Mouse (Mus musculus): ENCODE data around the gene Dapk3.
A peak's percentile ranks its signal among the peaks of the same experiment; 100 is the strongest.
"Not testable (repeated sequence)": the region's sequence is repeated elsewhere in the genome, so short reads cannot be mapped to it uniquely, and the experiment has no call there.

Gene Dapk3

DNA sequence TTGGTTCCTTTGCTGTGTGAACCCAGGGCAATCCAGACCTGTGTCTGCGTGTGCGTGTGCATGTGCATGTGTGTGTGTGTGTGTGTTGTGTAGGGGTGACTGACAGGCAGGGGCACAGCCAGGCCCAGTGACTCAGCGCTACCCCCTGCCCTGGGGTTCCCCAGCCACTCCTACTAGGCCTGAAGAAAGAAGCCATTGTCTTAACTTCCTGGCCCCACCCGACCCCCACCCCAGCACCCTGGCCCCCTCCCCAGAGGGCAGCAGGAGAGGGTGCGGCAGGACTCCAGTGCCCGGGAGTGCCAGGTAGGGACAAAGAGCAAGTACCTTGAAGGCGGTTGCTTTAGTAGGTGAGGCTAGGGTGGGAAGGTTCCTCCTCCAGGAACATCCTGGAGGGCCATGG is 37.0 kb upstream of the Dapk3 start:
- no peak for DNase-seq (ENCODE audit: low read depth, low spot score)

GRCm38 (mm10) chr10:81146296-81146695 is 36.5 kb upstream of the Dapk3 start:
- DNase-seq (ENCODE audit: low read depth, low spot score), result no peak

DNA sequence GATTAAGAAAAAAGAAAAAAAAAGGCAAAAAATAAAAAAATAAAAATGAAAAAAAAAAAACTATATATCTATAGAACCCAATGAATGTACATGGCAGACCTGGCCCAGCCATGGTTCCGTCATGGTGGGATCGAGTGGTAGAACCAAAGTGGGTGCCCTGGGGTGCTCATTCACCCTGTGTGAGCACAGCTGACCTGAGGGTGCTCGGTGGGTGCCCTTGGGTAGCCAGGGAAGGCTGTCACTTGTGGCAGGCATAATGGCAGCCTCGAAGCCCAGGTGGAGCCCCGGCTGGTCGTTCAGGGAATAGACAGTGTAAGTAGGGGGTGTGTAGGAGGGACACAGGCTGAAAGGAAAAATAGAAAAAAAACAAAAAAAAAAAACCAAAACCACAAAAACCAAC is 31.5 kb upstream of the Dapk3 start:
- no peak for DNase-seq (ENCODE audit: low read depth, low spot score)

- DNase-seq (ENCODE audit: low read depth, low spot score), result no peak
Measured at GRCm38 (mm10) chr10:81152609-81153008, 30.2 kb upstream of the Dapk3 start.

DNA sequence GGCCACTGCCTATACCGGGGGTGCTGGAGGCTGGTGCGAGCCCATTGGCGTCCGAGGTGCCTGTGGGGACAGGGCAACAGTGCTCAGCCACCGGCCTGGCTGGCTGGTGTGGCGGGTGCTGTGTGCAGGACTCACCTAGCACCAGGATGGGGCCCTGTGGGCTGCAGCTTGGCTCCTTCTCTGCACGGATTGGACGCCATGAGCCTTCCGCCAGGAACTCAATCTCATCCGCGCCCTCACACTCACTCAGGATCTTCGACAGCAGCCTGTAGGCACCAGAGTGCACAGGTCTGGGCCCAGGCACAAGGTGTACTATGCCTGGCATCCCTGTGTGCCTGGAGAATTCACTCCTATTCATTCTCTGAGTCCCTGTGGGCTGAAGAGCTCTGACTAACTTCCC is 28.5 kb upstream of the Dapk3 start:
- no peak for DNase-seq (ENCODE audit: low read depth, low spot score)

DNA sequence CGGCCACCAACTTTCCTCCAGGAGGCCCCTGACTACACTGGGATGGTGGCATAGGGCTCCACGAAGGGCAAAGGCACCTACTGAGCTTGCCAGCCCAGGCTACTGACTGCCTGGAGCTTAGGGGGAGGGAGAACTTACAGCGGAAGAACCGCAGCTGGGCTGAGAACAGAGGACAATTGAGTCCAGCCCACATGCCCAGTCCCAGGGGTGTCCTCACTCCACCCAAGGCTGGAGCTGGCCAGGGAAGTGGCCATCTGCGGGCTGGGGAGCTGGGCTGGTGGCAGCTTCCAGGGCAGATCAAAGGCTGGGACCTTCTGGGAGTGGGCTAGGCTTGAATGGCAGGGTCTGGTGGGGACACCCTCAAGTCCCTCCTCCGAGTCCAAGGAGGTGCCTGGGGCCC is 28.1 kb upstream of the Dapk3 start:
- no peak for DNase-seq (ENCODE audit: low read depth, low spot score)

DNA sequence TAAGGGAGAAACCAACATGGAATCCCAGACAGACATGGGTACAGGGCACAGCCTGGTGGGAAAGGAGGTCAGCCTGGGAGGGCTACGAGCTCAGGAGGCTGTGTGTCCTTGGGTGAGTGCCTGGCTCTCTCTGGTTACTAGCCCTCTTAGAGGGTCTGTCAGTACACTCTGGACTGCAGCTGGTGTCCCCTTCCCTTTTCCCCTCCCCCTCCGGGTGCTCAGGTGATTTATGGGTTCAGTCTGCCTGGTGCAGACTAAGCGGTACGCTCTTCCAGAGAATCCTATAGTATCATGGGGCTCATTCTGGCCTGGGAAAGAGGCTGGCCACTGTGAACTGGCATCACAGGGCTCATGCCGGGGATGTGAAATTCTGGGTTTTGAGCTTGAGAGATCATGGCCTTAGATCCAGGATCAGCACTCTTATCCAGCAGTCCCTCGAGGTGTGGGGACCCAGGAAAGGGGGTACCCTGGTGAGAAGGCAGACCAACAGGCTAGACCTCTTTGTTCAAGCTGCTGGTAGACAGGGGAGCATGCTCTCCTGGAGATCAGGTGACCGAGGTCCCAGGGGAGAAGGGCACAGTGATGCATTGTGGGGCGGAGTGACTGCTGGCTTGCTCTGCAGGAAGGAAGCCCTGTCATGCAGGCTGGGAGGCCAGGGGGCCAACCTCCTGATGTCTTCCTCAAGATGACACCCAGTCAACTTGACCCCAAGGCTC is 21.0 kb upstream of the Dapk3 start:
- DNase-seq (ENCODE audit: low read depth, low spot score), result no peak

DNA sequence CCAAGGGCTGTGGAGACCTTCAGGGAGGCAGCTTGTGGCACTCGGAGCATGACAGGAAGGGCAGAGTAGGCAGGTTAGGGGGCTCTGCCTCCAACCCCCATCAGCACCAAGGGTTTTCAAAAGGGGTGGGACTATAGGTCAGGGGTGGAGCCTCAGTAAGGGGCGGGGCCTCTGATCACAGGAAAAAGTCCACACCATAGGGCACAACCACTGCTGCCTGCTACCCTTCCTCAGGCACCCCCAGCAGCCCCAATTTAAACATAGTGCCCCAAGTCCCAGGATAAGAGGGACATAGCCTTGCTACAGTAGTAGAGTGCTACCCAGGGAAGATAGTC is 20.5 kb upstream of the Dapk3 start:
- DNase-seq (ENCODE audit: low read depth, low spot score), result no peak

GRCm38 (mm10) chr10:81165118-81165517 is 17.7 kb upstream of the Dapk3 start:
- DNase-seq (ENCODE audit: low read depth, low spot score), result no peak

GRCm38 (mm10) chr10:81167200-81168086 is 15.4 kb upstream of the Dapk3 start, which contains the start of gene Pias4:
Pias4 (minus strand) TSS chr10:81167923.
- DNase-seq (ENCODE audit: low read depth, low spot score), result peak; percentile 99

GRCm38 (mm10) chr10:81168087-81168431 is 14.7 kb upstream of the Dapk3 start:
- DNase-seq (ENCODE audit: low read depth, low spot score), result no peak

GRCm38 (mm10) chr10:81168521-81169244 is 14.1 kb upstream of the Dapk3 start:
- DNase-seq (ENCODE audit: low read depth, low spot score), result peak; percentile 91

- not testable (repeated sequence) for DNase-seq (ENCODE audit: low read depth, low spot score)
Measured at GRCm38 (mm10) chr10:81169411-81169900, 13.3 kb upstream of the Dapk3 start.

DNA sequence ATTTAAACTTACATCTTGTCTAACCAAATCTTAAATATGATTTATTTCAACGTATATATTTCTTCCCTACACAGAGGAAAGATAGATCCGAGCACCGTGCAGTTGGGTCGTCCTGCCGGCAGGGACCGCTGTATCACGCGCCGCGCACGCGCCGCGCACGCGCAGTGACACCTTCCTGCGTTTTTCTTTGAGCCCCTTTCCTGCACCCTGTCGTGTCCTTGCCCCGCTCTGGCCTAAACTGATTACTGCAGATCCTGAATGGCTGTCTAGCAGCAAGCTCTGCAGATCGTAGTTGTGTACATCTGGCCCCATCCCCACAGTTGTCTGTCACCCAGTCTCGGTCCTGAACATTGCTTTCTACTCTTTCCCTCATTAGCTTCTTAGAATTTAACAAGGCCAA is 9.7 kb upstream of the Dapk3 start:
- DNase-seq (ENCODE audit: low read depth, low spot score), result peak; percentile 94

DNA sequence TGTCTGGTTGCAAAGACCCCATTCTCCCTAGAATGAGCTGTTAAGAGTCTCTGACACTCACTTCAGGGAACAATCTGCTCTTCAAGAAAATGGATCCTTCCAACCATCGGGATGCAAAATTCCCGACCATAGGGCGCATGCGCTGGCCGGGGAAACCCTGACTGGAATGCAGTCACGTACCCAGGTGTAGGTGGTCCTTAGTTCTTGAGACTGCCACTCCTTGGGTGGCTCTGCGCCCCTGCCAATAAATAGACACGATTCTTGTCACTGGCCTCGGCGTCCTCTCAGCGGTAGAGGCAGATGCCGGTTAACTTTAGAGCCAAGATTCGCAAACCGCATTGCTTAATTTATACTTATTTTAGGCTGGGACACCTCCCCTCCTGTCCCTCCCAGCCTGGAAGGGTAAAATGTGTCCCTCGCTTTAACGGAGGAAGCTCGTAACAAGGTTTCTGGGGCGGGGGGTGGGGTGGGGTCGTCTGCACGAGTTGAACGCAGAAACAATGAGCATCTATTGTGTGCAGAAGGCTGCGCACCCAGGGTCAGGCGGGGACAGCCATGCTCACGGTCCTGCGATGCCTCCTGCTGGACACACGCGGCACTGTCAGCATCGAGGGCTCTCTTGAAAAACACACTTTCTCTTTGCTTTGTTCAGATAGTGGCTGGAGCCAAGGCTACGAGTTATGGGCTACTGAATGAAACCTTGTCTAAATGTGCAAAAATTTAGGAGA is 8.0 kb upstream of the Dapk3 start:
- DNase-seq (ENCODE audit: low read depth, low spot score), result peak; percentile 96

- DNase-seq (ENCODE audit: low read depth, low spot score), result not testable (repeated sequence)
Measured at GRCm38 (mm10) chr10:81175345-81175701, 7.5 kb upstream of the Dapk3 start.

GRCm38 (mm10) chr10:81175936-81176465 is 6.8 kb upstream of the Dapk3 start:
- no peak for DNase-seq (ENCODE audit: low read depth, low spot score)

- DNase-seq (ENCODE audit: low read depth, low spot score), result peak; percentile 98
Measured at GRCm38 (mm10) chr10:81176466-81177271, 6.1 kb upstream of the Dapk3 start, which contains the start of gene Eef2. Eef2 (plus strand) TSS chr10:81176631.

DNA sequence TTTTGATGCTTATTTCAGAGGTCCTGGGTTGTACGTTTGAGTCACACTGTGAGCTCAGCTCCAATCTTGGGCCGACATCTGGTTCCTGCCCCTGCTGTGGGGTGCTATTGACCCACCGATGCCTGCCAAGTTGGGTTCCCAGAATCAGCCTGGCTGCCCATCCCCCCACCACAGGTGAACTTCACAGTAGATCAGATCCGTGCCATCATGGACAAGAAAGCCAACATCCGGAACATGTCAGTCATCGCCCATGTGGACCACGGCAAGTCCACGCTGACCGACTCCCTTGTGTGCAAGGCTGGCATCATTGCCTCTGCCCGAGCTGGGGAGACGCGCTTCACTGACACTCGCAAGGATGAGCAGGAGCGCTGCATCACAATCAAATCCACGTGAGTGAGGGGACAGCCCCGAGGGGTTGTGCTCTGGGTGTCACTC is 5.3 kb upstream of the Dapk3 start:
- no peak for DNase-seq (ENCODE audit: low read depth, low spot score)

GRCm38 (mm10) chr10:81177958-81178712 is 4.7 kb upstream of the Dapk3 start:
- DNase-seq (ENCODE audit: low read depth, low spot score), result no peak
